Mouse (Mus musculus) monocyte, adult 2 months (primary cell): ENCODE results near the gene Gpr157.

ENCODE experiments used
- DNase-seq, 2 experiments: peaks; one replicate each; pipeline ENCODE4 v3.0.0; 2022; ENCODE audit warnings: low spot score in 2 of 2, low read depth in 1 of 2

Gpr157 gene

GRCm38 (mm10) chr4:150070136-150070535, 17.0 kb upstream of the Gpr157 start:
- DNase-seq, result no peak

- DNase-seq, result no peak
Observed at GRCm38 (mm10) chr4:150072416-150073101, 14.6 kb upstream of the Gpr157 start.

GRCm38 (mm10) chr4:150073102-150073473, 14.1 kb upstream of the Gpr157 start:
- peak in 1 of 2 experiments; percentile 36 for DNase-seq

DNA sequence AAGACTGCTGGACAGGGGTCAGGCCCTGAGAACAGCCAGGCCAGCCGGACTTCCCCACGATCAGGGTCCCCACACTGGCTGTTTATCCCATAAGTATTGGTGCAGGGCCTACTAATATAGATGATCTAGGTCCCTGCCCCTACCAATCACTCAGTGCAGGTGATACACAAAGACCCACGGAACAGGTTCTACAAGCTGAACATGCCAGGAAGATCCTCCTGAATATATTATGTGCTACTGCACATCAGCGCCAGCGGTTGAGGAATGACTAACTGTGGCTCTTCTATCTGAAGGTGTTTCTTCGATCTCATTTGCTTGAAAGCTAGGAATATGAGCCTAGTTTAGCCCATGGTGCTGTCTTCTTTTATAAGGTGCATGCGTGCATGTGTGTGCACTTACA, 11.8 kb upstream of the Gpr157 start:
- DNase-seq, result no peak

- DNase-seq, result peak; percentile 20 to 47
Observed at GRCm38 (mm10) chr4:150076147-150076546, 11.0 kb upstream of the Gpr157 start.

- no peak for DNase-seq
Observed at GRCm38 (mm10) chr4:150078646-150079045, 8.5 kb upstream of the Gpr157 start.

DNA sequence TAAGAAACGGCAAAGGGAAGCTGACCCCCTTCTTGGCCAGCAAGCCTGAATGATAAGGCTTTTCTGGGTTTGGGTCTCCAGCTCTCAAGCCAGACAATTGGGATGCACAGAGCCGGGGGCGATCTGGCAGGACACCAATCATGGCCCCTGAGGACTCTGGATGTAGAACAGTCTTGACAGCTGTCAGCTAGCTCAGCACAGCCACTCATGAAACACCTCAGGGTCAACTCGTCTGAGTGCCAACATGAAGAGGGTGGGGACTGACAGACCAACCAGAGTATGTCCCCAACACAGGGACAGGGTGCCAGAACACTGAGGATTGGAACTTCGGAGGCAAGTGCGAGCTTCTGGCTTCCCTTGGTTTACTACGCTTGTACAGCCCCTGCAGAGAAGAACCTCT, 7.9 kb upstream of the Gpr157 start:
- no peak for DNase-seq

- no peak for DNase-seq
Observed at GRCm38 (mm10) chr4:150080330-150080967, 6.7 kb upstream of the Gpr157 start.

DNA sequence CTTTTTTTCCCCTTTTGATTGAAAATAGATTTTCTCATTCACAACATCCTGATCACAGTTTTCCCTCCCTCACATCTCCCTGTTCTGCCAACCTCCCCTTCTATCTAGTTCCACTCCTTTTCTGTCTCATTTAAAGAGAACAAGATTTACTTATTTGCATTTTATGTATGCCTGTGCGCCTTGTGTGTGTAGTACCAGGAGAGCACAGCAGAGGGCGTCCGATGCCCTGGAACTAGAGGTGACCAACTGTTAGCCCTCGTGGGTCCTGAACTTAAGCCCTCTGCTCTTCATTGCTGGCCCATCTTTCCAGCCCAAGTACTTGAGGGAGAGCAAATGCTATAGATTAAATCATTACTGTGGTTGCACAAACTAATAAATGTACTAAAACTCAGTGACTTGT, 1.8 kb upstream of the Gpr157 start:
- DNase-seq, result no peak

DNA sequence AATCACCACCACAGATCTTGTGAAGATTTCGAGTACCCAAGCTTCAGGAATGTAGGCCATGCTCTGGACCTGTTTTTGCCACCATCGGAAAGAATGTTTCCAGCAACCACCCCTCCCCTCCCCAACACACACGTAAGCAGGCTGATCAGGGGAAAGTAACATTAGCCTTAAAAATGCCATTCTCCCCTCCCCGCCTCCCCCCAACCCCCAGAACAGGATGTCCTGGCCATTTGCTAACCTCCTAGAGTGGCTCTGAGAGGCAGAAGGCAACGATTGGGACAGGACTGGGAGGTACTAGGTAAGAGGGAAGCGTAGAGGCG, 364 bp upstream of the Gpr157 start:
- DNase-seq, result no peak

- no peak for DNase-seq
Observed at GRCm38 (mm10) chr4:150087890-150088530, 845 bp downstream of the Gpr157 start.

DNA sequence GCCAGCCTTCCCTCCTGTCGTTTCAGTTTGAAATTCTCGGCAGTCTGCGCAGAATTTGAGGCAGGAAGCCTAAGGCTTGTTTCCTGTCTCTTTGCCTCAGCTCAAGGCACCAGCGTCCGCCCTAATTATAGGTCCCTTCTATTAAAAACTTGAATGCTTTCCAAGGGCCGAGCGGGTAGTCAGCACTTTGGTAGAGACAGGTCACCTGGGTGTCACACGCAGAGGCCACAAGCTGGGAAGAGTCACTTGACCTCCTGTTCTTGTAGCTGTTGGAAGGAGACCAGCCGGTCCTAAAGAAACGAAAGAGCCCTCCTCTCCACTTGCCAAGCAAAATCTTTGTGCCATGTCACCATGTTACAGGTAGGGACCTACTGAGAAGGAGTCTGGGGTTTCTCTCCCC, 2.0 kb downstream of the Gpr157 start:
- DNase-seq, result no peak

DNA sequence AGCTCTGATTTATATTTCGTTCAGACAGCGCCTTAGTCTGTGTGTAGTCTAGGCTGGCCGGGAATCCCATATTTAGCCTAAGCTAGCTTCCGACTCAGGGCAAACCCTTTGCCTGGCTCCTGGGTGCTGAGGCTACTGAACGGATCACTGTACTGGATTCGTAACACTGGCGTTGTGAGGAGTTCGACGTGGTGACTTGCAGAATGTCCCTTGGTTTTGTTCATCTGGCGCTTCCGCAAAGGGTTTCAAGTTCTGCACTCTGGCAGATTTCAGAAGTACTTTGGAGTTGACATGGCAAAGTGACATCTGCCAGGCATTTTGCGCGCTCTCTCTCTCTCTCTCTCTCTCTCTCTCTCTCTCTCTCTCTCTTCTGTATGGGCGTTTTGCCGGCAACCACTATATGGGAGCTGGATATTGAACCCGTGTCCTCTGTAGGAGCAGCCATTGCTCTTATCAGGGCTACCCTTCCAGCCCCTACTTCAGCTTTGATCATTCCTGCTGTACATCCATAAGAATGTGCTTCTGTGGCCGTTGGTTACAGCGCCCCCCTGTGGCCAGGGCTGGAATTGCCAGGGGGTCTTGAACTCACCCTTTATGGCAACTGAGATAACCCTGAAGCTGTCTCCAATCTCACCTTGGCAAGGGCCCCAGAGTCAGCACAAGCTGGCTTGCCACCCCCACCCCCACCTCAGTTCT, 4.9 kb downstream of the Gpr157 start:
- peak in 1 of 2 experiments; percentile 16 for DNase-seq

DNA sequence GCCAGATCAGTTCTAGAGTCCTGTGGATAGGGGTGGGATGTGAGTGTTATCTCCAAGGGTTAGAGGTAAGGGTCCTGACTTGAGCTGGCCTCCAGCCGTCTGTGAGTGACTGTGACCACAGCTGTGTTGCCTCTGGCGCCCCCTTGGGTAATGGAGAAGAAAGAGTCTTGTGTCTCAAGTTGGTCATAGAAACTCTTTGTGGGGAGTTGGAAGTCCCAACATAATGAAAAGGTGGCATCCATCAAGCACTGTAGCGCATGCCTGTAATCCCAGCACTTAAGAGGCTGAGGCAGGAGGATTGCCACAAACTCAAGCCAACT, 5.4 kb downstream of the Gpr157 start:
- no peak for DNase-seq

DNA sequence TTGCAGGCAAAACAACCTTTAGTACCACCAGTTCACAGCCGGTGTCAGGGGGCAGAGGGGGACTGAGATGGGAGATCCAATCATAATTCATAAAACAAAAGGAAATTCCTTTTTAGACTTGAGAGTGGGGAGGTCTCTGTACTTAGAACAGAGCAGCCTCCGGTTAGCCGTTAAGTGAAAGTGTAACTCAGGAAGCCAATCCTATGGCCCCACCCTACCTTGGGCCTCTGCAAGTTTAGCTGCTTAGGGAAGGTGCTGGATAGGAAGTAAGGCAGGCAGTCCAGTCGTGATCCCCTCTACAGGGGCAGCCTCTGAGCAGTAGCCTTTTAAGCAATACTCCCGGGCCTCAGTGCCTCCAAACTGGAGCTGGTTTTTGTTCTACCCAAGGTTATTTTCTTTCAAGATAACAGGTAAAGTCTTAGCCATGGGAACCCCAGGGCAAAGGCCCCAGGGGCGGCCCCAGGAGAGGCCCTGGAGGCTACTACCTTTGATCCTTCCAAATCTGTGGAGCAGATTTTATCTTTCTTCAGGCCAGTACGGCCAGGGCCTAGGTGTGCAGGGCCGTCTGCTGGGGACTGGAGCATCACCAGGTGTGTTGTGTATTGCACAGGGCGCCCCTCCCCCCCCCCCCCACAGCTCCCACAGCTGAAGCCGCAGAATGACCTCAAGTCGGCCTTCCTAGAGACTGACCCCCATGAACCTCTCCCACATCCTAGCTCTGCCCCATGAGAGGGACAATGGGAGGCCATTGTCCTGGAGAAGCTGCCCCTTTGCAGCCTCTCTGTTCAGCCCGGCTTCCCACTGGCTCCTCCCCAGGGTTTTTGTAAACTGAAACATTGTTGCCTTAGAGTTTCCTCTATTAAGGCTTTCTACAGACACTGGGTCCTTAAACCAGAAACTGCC, 6.6 kb downstream of the Gpr157 start:
- DNase-seq, result no peak

DNA sequence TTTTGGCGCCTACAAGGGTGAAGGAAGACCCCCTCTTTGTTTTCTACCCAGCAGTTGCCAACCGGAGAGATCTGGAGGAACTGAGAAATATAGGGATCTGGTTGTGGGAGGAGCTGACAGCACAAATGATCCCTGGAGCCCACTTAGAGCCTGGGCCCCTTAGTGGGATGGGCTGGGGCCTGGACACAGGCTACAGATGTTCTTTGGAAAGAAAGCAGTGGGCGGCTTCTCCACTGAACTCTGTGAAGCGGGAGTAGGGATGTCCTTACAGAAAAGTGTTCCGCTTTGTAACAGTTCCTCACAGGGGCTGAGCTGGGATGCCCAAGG, 7.3 kb downstream of the Gpr157 start:
- no peak for DNase-seq

DNA sequence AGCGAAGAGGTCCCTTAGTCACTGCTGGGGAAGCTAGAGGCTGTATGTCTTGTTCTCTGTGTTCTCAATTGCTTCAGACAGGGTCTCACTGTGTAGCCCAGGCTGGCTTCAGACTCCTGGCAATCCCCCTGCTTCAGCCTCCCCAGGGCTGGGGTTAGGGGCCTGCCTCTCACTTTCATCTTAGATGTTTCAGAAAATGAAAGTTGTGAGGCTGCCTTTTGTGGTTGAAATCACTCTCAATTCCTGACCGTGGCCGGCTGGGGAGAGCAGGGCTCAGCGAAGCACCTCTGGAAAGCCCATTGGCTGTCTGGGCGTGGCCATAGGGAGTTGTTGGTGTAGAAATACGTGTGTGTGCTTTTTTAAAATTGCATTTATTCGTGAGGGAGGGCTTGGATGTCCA, 9.1 kb downstream of the Gpr157 start:
- DNase-seq, result no peak

GRCm38 (mm10) chr4:150097847-150098246, 10.7 kb downstream of the Gpr157 start:
- DNase-seq, result no peak

GRCm38 (mm10) chr4:150098880-150099279, 11.7 kb downstream of the Gpr157 start:
- DNase-seq, result peak in 1 of 2 experiments; percentile 31

- DNase-seq, result no peak
Observed at GRCm38 (mm10) chr4:150102822-150103221, 15.7 kb downstream of the Gpr157 start.

DNA sequence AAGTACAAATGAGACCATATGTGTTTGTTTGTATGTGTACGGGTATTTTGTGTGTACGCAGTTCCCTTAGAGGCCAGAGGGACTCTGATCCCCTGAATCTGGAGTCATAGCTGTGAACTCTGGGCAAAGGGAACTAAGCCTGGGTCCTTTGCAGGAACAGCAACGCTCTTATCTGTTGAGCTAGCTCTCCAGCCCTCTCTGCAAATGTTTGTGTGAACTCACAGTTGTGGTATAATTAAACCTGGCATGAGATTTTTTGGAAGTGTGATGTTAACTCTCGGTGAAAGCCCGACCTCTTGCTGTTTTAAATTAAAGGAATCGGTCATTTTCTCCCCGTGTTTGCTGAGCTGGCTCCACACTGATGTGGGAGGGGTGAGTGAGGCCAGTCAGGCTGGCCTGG, 18.5 kb downstream of the Gpr157 start:
- DNase-seq, result no peak
